Mouse (Mus musculus) hindbrain, embryonic 10.5 days (tissue): ENCODE results near the gene Prkacb. TPM values are rescaled to one million over a fixed set of nuclear protein-coding genes. Genes with fewer than 3 reads are reported as not detected.
"Not testable (repeated sequence)": the region's sequence is repeated elsewhere in the genome, so short reads cannot be mapped to it uniquely, and the experiment has no call there.

Experiments
- DNase-seq: peaks from one replicate; pipeline ENCODE4 v3.0.0-alpha.2; 2017; ENCODE audit warnings: low spot score
- H3K27ac ChIP-seq: fragments of 300-500 bp; sonication (generic); 2 replicates; pipeline ENCODE4 v1.5.1; 2016; ENCODE audit warnings: mild to moderate bottlenecking, moderate library complexity
- H3K27me3 ChIP-seq: fragments of 300-500 bp; sonication (generic); 2 replicates; pipeline ENCODE4 v1.6.1; 2016; ENCODE audit warnings: mild to moderate bottlenecking; ENCODE audit not compliant: poor library complexity, insufficient read depth, severe bottlenecking
- H3K36me3 ChIP-seq: fragments of 300-500 bp; sonication (generic); 2 replicates; pipeline ENCODE4 v1.6.1; 2016; ENCODE audit warnings: mild to moderate bottlenecking, moderate library complexity
- H3K4me1 ChIP-seq: fragments of 300-500 bp; sonication (generic); replicated peaks from 2 replicates; pipeline ENCODE4 v1.6.1; 2016; ENCODE audit warnings: mild to moderate bottlenecking
- H3K4me3 ChIP-seq: fragments of 300-500 bp; sonication (generic); 2 replicates; pipeline ENCODE4 v1.5.1; 2016; ENCODE audit warnings: mild to moderate bottlenecking, moderate library complexity
- H3K9me3 ChIP-seq: fragments of 300-500 bp; sonication (generic); 2 replicates; pipeline ENCODE4 v1.6.1; 2016; ENCODE audit warnings: mild to moderate bottlenecking, moderate library complexity
- WGBS: fragments of 180-500 bp; shearing (Covaris S2); methylation state at CpG from one replicate; pipeline ENCODE4 v1.1.7; 2016; 5-methylcytosine and 5-hydroxymethylcytosine counted together
- polyA plus RNA-seq: library from polyadenylated mRNA; unstranded; fragments of >200 nt; fragmentation: Nextera tagmentation; extraction: Ambion mirVana; gene quantifications from 2 replicates; pipeline ENCODE4 v1.2.1, GENCODE M21; 2016

The Prkacb gene
- polyA plus RNA-seq, 1 experiment from 2014 or later: 60.5 TPM

GRCm38 (mm10) chr3:146769940-146770659, 42.7 kb downstream of the Prkacb start:
- Histone ChIP-seq H3K27me3 (no peaks in the 10 kb centered on the region), H3K27ac (peak overlapping the region; percentile 70), H3K4me3 (peak overlapping the region; percentile 41), H3K36me3 (peaks cover 5% of the 10 kb centered on the region), H3K4me1 (peaks cover 34% of the 10 kb centered on the region), H3K9me3 (no peaks in the 10 kb centered on the region)
- WGBS: 19% methylated on average over 17 of the region's 17 CpGs
- no peak for DNase-seq

GRCm38 (mm10) chr3:146769569-146769939, 43.2 kb downstream of the Prkacb start:
- Histone ChIP-seq H3K4me1 (peaks cover 34% of the 10 kb centered on the region), H3K36me3 (peaks cover 5% of the 10 kb centered on the region), H3K4me3 (peak overlapping the region; percentile 41), H3K27ac (peak overlapping the region; percentile 59; the same call in 1 of the 2 replicates), H3K27me3 (no peaks in the 10 kb centered on the region), H3K9me3 (no peaks in the 10 kb centered on the region)
- 14% methylated on average over 2 of the region's 2 CpGs for WGBS
- DNase-seq: no peak

GRCm38 (mm10) chr3:146768921-146769320, 43.9 kb downstream of the Prkacb start:
- H3K36me3 ChIP-seq: peaks cover 5% of the 10 kb centered on the region
- no peak for DNase-seq
- H3K9me3 ChIP-seq: no peaks in the 10 kb centered on the region
- no peak overlapping the region for H3K4me3 ChIP-seq
- no peaks in the 10 kb centered on the region for H3K27me3 ChIP-seq
- H3K27ac ChIP-seq: no peak overlapping the region
- peaks cover 34% of the 10 kb centered on the region for H3K4me1 ChIP-seq
- 64% methylated on average over 3 of the region's 3 CpGs for WGBS

- H3K36me3 ChIP-seq: peaks cover 5% of the 10 kb centered on the region
- H3K9me3 ChIP-seq: no peaks in the 10 kb centered on the region
- H3K4me3 ChIP-seq: no peak overlapping the region
- no peak for DNase-seq
- 94% methylated on average over 5 of the region's 5 CpGs for WGBS
- no peaks in the 10 kb centered on the region for H3K27me3 ChIP-seq
- peaks cover 34% of the 10 kb centered on the region for H3K4me1 ChIP-seq
- H3K27ac ChIP-seq: no peak overlapping the region
Observed at GRCm38 (mm10) chr3:146768360-146768759, 44.4 kb downstream of the Prkacb start.

DNA sequence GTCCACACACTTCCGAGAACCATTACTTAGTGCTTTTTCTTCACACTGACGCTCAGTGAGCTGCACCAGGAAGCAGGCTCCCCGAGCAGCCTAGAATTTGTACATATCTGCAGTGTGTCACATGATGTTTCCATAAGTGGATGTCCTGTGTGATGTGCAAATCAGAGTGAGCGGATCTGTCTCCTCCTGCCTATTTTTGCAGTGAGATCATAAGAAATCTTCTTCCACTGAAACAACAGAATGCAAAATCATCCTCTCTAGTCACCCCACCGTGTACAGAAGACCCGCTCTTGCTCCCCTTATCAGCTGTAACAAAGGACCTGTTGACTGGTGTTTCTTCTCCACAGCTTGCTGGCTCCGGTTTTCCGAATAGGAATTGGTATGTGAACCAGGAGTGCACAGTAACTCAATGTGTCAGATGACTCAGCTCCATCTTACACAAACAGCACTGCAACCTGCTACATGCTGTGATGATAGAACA, 46.0 kb downstream of the Prkacb start:
- Histone ChIP-seq H3K36me3 (peaks cover 5% of the 10 kb centered on the region), H3K4me3 (no peak overlapping the region), H3K9me3 (no peaks in the 10 kb centered on the region), H3K27ac (peak overlapping the region; percentile 41; the same call in 1 of the 2 replicates), H3K4me1 (peaks cover 34% of the 10 kb centered on the region), H3K27me3 (no peaks in the 10 kb centered on the region)
- DNase-seq: no peak
- WGBS: 78% methylated on average over 8 of the region's 8 CpGs

GRCm38 (mm10) chr3:146766071-146766605, 46.7 kb downstream of the Prkacb start:
- no peaks in the 10 kb centered on the region for H3K9me3 ChIP-seq
- no peak for DNase-seq
- H3K27ac ChIP-seq: peak overlapping the region; percentile 41; the same call in 1 of the 2 replicates
- peaks cover 34% of the 10 kb centered on the region for H3K4me1 ChIP-seq
- no peaks in the 10 kb centered on the region for H3K27me3 ChIP-seq
- H3K36me3 ChIP-seq: peaks cover 5% of the 10 kb centered on the region
- no peak overlapping the region for H3K4me3 ChIP-seq
- WGBS: 85% methylated on average over 4 of the region's 4 CpGs

GRCm38 (mm10) chr3:146764871-146765529, 47.8 kb downstream of the Prkacb start:
- no peak overlapping the region for H3K4me3 ChIP-seq
- no peaks in the 10 kb centered on the region for H3K9me3 ChIP-seq
- H3K36me3 ChIP-seq: peaks cover 5% of the 10 kb centered on the region
- DNase-seq: no peak
- 91% methylated on average over 3 of the region's 3 CpGs for WGBS
- H3K27me3 ChIP-seq: no peaks in the 10 kb centered on the region
- peaks cover 25% of the 10 kb centered on the region for H3K4me1 ChIP-seq
- H3K27ac ChIP-seq: no peak overlapping the region

GRCm38 (mm10) chr3:146763054-146763453, 49.7 kb downstream of the Prkacb start:
- WGBS: 90% methylated on average over 2 of the region's 2 CpGs
- H3K4me3 ChIP-seq, H3K9me3 ChIP-seq, DNase-seq, H3K27me3 ChIP-seq, H3K27ac ChIP-seq, H3K36me3 ChIP-seq: not testable (repeated sequence)
- H3K4me1 ChIP-seq: peaks cover 12% of the 10 kb centered on the region

- no peaks in the 10 kb centered on the region for H3K9me3 ChIP-seq
- 96% methylated on average over 9 of the region's 9 CpGs for WGBS
- no peak overlapping the region for H3K27ac ChIP-seq
- peaks cover 6% of the 10 kb centered on the region for H3K36me3 ChIP-seq
- no peaks in the 10 kb centered on the region for H3K27me3 ChIP-seq
- no peak for DNase-seq
- H3K4me1 ChIP-seq: peaks cover under 1% of the 10 kb centered on the region
- H3K4me3 ChIP-seq: no peak overlapping the region
Observed at GRCm38 (mm10) chr3:146761276-146761675, 51.5 kb downstream of the Prkacb start.

DNA sequence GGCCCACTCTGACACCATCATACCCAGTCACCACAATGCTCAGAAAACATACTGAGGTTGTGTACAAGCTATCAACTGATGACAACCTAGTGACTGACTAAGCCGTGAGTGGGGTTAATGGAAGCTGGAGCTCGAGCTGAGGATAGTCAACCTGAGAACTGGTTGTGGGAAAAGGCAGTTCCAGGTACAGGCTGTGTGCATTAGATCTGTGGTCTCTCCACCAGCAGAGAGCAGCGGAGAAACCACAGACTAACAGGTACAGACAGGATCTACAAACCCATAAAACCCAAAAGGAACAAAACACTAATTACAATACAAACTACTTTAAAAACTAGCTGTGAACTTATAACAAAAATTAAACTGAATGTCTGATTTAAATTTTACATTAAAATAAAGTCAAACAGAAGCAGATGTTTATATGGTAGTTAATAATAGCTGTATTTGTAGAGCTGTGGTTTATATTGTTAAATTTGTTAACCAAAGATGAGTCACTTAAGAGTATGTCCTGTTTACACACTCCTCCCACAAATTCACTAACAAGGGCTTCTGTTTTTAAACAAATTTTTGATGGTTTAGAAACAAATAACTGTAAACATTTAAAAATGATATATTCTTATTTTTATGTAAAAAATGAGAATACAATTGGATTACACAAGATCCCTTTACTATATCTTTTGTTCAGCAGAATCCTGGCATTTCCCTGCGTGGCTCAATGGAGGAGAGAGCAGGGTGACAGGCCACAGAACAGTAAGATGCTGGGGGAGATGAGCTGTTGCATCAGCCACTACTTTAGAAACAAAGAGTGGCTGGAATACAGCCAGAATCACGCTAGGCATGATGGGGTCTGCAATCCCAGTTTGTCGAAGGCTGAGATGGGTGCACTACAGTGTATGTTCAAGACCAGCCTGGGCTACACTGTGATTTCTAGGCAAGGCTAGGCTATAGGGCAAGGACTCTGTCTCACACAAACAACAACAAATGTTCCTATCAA, 54.5 kb downstream of the Prkacb start:
- Histone ChIP-seq H3K9me3 (no peaks in the 10 kb centered on the region), H3K36me3 (peaks cover 27% of the 10 kb centered on the region), H3K4me1 (no peaks in the 10 kb centered on the region), H3K4me3 (no peak overlapping the region), H3K27ac (no peak overlapping the region), H3K27me3 (no peaks in the 10 kb centered on the region)
- WGBS: 86% methylated on average over 6 of the region's 6 CpGs
- no peak for DNase-seq

GRCm38 (mm10) chr3:146754270-146754669, 58.5 kb downstream of the Prkacb start:
- no peak overlapping the region for H3K4me3 ChIP-seq
- 90% methylated on average over 2 of the region's 2 CpGs for WGBS
- H3K4me1 ChIP-seq: no peaks in the 10 kb centered on the region
- no peak for DNase-seq
- no peak overlapping the region for H3K27ac ChIP-seq
- H3K36me3 ChIP-seq: peaks cover 56% of the 10 kb centered on the region
- H3K9me3 ChIP-seq: no peaks in the 10 kb centered on the region
- no peaks in the 10 kb centered on the region for H3K27me3 ChIP-seq

- H3K4me1 ChIP-seq: no peaks in the 10 kb centered on the region
- H3K9me3 ChIP-seq: no peaks in the 10 kb centered on the region
- H3K27ac ChIP-seq: no peak overlapping the region
- no peak overlapping the region for H3K4me3 ChIP-seq
- 93% methylated on average over 4 of the region's 4 CpGs for WGBS
- H3K36me3 ChIP-seq: peaks cover 76% of the 10 kb centered on the region
- DNase-seq: no peak
- no peaks in the 10 kb centered on the region for H3K27me3 ChIP-seq
Observed at GRCm38 (mm10) chr3:146741564-146742202, 71.1 kb downstream of the Prkacb start.
